Comparison of ENCODE assay signal across 8 mouse cellular contexts in genomic region chr3:98336661-98337654, GRCm38 (mm10). TPM values are rescaled to one million over a fixed set of nuclear protein-coding genes. Genes with fewer than 3 reads are reported as not detected.
DNase-seq lines count a peak whose midpoint lies in the region; ATAC-seq and TF ChIP-seq lines count a peak whose summit lies in the region.
"Had no signal": no experiment of that assay in that cellular context is flagged by ENCODE, and none has a peak within 500 bp of the region (broad histone marks: within the 10 kb centered on the region; RNA-seq: fewer than 3 reads in every experiment).

No protein-coding gene starts in this region.

- no peak overlapping the region; the same call in 1 of the 2 replicates for H3K9ac ChIP-seq in hindbrain, embryonic 11.5 days (ENCODE audit: low read depth, low read length)

- H3K4me1 ChIP-seq in bone marrow macrophage, adult 2 months (ENCODE audit: control insufficient read depth, insufficient read depth, low read length) = peaks cover 38% of the 10 kb centered on the region
- H3K4me1 ChIP-seq in hindbrain, embryonic 11.5 days (replicated peaks; ENCODE audit: control insufficient read depth, insufficient read depth, low read length) = peaks cover 6% of the 10 kb centered on the region; the same call in 1 of the 2 replicates
- H3K4me1 ChIP-seq in cerebellum, adult 2 months (ENCODE audit: control insufficient read depth, insufficient read depth, low read length) = no peaks in the 10 kb centered on the region

- no peak for TF ChIP-seq CTCF in bone marrow macrophage, adult 2 months (IDR thresholded peaks at IDR 0.05; ENCODE audit: low read depth, low read length)
- TF ChIP-seq CTCF in cerebellum, adult 2 months (IDR thresholded peaks at IDR 0.05; ENCODE audit: borderline replicate concordance, insufficient read depth, low read depth, low read length) = no peak

- no peaks in the 10 kb centered on the region for H3K36me3 ChIP-seq in hindbrain, embryonic 11.5 days (ENCODE audit: control insufficient read depth, insufficient read depth, low read length)

- WGBS in hindbrain, embryonic 11.5 days = 66% methylated on average over 22 of the region's 22 CpGs
- 70% methylated on average over 22 of the region's 22 CpGs for WGBS in cerebellum, adult 2 months

- H3K4me2 ChIP-seq in hindbrain, embryonic 11.5 days (replicated peaks; ENCODE audit: low read depth, low read length) = peak overlapping the region; percentile 98

- peak overlapping the region; percentile 64 for H3K27ac ChIP-seq in bone marrow macrophage, adult 2 months (ENCODE audit: insufficient read depth, low read depth, low read length)
- H3K27ac ChIP-seq in hindbrain, embryonic 11.5 days (ENCODE audit: low read depth, low read length) = peak overlapping the region; percentile 9; the same call in 1 of the 2 replicates
- no peak overlapping the region for H3K27ac ChIP-seq in cerebellum, adult 2 months (ENCODE audit: insufficient read depth, low read length)
- H3K27ac ChIP-seq: heart, embryonic 10.5 days had no signal

- DNase-seq in B cell, adult 2 months = peak; percentile 60 to 67
- peak; percentile 46 for DNase-seq in hindbrain, embryonic 11.5 days (ENCODE audit: low spot score)
- peak; percentile 75 for DNase-seq in mesoderm, embryonic 11.5 days (ENCODE audit: low read depth, low spot score)
- DNase-seq in right cerebral cortex, postnatal 10 days (ENCODE audit: low spot score in 2 of 2) = no peak
- DNase-seq in heart, adult 18-20 months = no peak
- no peak for DNase-seq in cerebellum, adult 2 months

- no peaks in the 10 kb centered on the region for H3K9me3 ChIP-seq in hindbrain, embryonic 11.5 days (ENCODE audit: control insufficient read depth, low read length)
- H3K9me3 ChIP-seq: heart, embryonic 10.5 days had no signal

- H3K4me3 ChIP-seq in bone marrow macrophage, adult 2 months (ENCODE audit: insufficient read depth, low read length) = peak overlapping the region; percentile 90
- H3K4me3 ChIP-seq in hindbrain, embryonic 11.5 days (ENCODE audit: low read depth, low read length) = no peak overlapping the region
- no peak overlapping the region for H3K4me3 ChIP-seq in cerebellum, adult 2 months (replicated peaks; ENCODE audit: insufficient read depth, low read depth, low read length)

- TF ChIP-seq POLR2A in bone marrow macrophage, adult 2 months (IDR thresholded peaks at IDR 0.05; ENCODE audit: borderline replicate concordance, low read depth, low read length) = no peak
- no peak for TF ChIP-seq POLR2A in cerebellum, adult 2 months (IDR thresholded peaks at IDR 0.05; ENCODE audit: borderline replicate concordance, insufficient read depth, low read length)

- peak; percentile 11; the same call in 1 of the 2 replicates for ATAC-seq in hindbrain, embryonic 11.5 days (ENCODE audit: low FRiP score)

- H3K27me3 ChIP-seq in hindbrain, embryonic 11.5 days (ENCODE audit: control insufficient read depth, insufficient read depth, low read length) = no peaks in the 10 kb centered on the region
- H3K27me3 ChIP-seq in cerebellum, adult 2 months (ENCODE audit: control insufficient read depth, insufficient read depth, low read length) = no peaks in the 10 kb centered on the region

RNA-seq across cellular contexts. Expression of gene Phgdh, which starts 2.8 kb away (rescaled TPM):
- polyA plus RNA-seq in bone marrow macrophage, adult 2 months (2012; ENCODE audit: insufficient read depth, insufficient read length, missing spikeins) = 3.3 and 3.8 TPM in 2 replicates
- polyA plus RNA-seq in hindbrain, embryonic 11.5 days (2014; fragmentation: Nextera tagmentation; extraction: Ambion mirVana) = 311 and 319 TPM in 2 replicates
- 1 to 10 TPM; 2.5 to 2.8 TPM for total RNA-seq in heart, adult 18-20 months (2021)
- polyA plus RNA-seq in cerebellum, adult 2 months (2012; rRNA removed) = 98.0 and 106 TPM in 2 replicates

RNA-seq across cellular contexts. Expression of gene Zfp697, which starts 45.3 kb away (rescaled TPM):
- polyA plus RNA-seq in bone marrow macrophage, adult 2 months (2012; ENCODE audit: insufficient read depth, insufficient read length, missing spikeins) = 0.25 TPM in 1 of 2 replicates, not detected in the other
- 12.2 and 15.5 TPM in 2 replicates for polyA plus RNA-seq in hindbrain, embryonic 11.5 days (2014; fragmentation: Nextera tagmentation; extraction: Ambion mirVana)
- 1 to 10 TPM; 5.9 to 7.3 TPM for total RNA-seq in heart, adult 18-20 months (2021)
- polyA plus RNA-seq in cerebellum, adult 2 months (2012; rRNA removed) = 7.7 and 8.1 TPM in 2 replicates

RNA-seq across cellular contexts. Expression of gene Hmgcs2, which starts 56.7 kb away (rescaled TPM):
- polyA plus RNA-seq in bone marrow macrophage, adult 2 months (2012; ENCODE audit: insufficient read depth, insufficient read length, missing spikeins) = not detected in 2 replicates
- 2.9 and 5.2 TPM in 2 replicates for polyA plus RNA-seq in hindbrain, embryonic 11.5 days (2014; fragmentation: Nextera tagmentation; extraction: Ambion mirVana)
- 10 to 100 TPM in 1 of 2 experiments, 1 to 10 TPM in 1; 8.5 to 16.1 TPM for total RNA-seq in heart, adult 18-20 months (2021)
- 2.1 and 3.3 TPM in 2 replicates for polyA plus RNA-seq in cerebellum, adult 2 months (2012; rRNA removed)

Comparison
In these comparisons a context has a peak if more than half of its experiments do, and no peak if none do; other contexts are left out.
1. DNase-seq: peak in B cell, adult 2 months (2 of 2), hindbrain, embryonic 11.5 days (single experiment) and mesoderm, embryonic 11.5 days (single experiment); none in right cerebral cortex, postnatal 10 days (0 of 2), heart, adult 18-20 months (0 of 2) and cerebellum, adult 2 months (0 of 2).
2. RNA of gene Phgdh, which starts 2.8 kb away (polyA plus RNA-seq): 311 to 319 TPM in hindbrain, embryonic 11.5 days and 98.0 to 106 TPM in cerebellum, adult 2 months; 3.3 to 3.8 TPM in bone marrow macrophage, adult 2 months; every median in the first group is over 10 times any median in the second.